22 mouse cellular contexts compared by ENCODE assay signal in genomic region chr9:116025371-116025770, GRCm38 (mm10).
"Had no signal": no experiment of that assay in that cellular context is flagged by ENCODE, and none has a peak within 500 bp of the region (broad histone marks: within the 10 kb centered on the region; RNA-seq: fewer than 3 reads in every experiment).

No protein-coding gene starts in this region.

- H3K27me3 ChIP-seq: lung, embryonic 15.5 days; midbrain, embryonic 12.5 days; neural tube, embryonic 13.5 days; neural tube, embryonic 15.5 days had no signal

- H3K36me3 ChIP-seq: lung, embryonic 15.5 days; midbrain, embryonic 10.5 days; midbrain, embryonic 12.5 days; neural tube, embryonic 13.5 days; neural tube, embryonic 15.5 days had no signal

- H3K9ac ChIP-seq: liver, postnatal 0 days; lung, embryonic 15.5 days; midbrain, embryonic 12.5 days; neural tube, embryonic 13.5 days; neural tube, embryonic 15.5 days had no signal

- DNase-seq: liver, postnatal 0 days; lung, adult 2 months; lung, postnatal 14 days; lung, postnatal 36 days; midbrain, embryonic 14.5 days; retina, postnatal 1 day; right cerebral cortex, adult 18-20 months; right cerebral cortex, postnatal 25 days; right cerebral cortex, postnatal 4 days; spleen, adult 18-20 months; thymus, adult 18-20 months; thymus, postnatal 14 days; thymus, postnatal 36 days had no signal

- H3K27ac ChIP-seq: lung, embryonic 15.5 days; macrophage; midbrain, embryonic 10.5 days; midbrain, embryonic 12.5 days; neural tube, embryonic 13.5 days; neural tube, embryonic 15.5 days had no signal

- ATAC-seq: liver, postnatal 0 days; lung, postnatal 0 days; midbrain, embryonic 16.5 days had no signal

- H3K4me1 ChIP-seq: lung, embryonic 15.5 days; midbrain, embryonic 10.5 days; midbrain, embryonic 12.5 days; neural tube, embryonic 13.5 days; neural tube, embryonic 15.5 days had no signal

- H3K4me2 ChIP-seq: lung, embryonic 15.5 days; midbrain, embryonic 12.5 days; neural tube, embryonic 13.5 days; neural tube, embryonic 15.5 days had no signal

- H3K9me3 ChIP-seq: lung, embryonic 15.5 days; midbrain, embryonic 10.5 days; midbrain, embryonic 12.5 days; neural tube, embryonic 13.5 days; neural tube, embryonic 15.5 days had no signal

- H3K4me3 ChIP-seq: lung, embryonic 15.5 days; midbrain, embryonic 10.5 days; midbrain, embryonic 12.5 days; myocyte; neural tube, embryonic 13.5 days; neural tube, embryonic 15.5 days had no signal
